Mouse (Mus musculus) kidney, adult 18-20 months (tissue): ENCODE measurements around the gene Fasn.

Source experiments
- DNase-seq: peaks from one replicate; pipeline ENCODE4 v3.0.0; 2021

Fasn gene

DNA sequence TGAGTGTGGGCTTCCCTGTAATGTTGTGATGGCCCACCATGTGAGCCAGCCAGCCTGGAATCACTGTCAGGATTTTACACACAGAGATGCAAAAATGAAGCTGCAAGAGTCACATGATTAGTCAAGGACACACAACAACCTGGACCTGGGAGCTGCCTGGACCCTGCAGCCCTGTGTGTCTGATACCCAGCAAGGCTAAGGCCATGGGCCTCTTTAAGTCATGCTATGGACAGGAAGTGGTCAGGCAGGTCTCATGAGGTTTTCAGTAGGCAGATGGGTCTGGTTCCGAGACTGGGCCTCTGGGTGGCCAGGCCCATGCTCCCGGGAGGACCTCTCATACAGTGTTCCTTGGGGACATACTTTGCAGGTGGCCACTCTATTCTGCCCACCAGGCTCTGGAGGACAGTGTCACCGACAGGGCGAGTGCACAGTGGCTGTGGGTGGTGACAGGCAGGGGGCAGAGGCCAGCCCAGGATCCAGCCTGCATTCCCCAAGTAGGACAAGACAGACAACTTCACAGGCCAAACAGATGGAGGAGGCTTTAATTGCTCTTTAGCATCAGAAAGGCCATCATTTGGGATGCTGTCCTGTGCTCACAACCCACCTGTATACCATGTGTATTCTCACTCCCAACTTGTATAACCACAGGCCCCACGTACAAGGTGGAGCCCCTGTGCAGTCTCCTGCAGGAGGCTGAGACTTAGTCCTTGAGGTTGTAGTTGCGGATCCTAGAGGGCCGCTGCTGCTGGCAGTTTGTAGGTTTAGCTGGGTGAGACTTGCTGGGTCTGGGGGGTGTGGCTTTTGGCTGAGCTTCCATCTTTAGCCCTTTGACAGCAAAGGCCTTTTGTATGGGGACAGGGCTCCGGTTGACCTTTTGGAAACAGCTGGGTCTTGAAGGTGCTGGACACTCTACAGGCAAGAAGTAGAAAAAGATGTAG is 1.9 kb upstream of the Fasn start:
- DNase-seq: no peak

DNA sequence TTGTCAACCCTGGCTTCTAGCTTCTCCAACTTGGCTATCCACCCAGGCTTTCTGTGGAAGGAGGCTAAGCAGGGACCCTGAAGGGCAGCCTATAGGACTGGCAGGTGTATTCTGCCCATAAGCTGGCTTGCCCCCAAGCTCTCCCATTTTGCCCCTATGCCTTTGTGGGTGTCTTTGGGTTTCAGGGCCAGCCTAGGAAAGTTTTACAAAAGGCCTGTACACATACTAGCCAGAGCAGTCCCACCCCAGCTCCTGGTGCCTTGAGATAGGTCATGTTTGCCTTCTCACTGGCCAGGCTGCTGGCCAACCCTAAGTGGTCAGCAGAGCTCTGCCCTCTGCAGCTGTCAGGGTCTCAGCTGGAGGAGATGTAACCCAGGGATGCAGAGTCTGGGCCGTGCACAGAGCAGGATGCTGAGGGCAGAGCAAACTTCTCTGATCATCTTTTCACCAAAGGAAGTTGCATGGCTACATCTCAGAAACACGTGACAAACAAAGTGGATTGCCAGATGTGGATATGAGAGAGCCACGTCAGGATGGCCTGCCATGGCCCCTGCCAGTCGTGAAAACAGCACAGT is 1.0 kb upstream of the Fasn start:
- no peak for DNase-seq

- DNase-seq: no peak
These were observed 491 bp upstream of the Fasn start for GRCm38 (mm10) chr11:120824787-120825288.

DNA sequence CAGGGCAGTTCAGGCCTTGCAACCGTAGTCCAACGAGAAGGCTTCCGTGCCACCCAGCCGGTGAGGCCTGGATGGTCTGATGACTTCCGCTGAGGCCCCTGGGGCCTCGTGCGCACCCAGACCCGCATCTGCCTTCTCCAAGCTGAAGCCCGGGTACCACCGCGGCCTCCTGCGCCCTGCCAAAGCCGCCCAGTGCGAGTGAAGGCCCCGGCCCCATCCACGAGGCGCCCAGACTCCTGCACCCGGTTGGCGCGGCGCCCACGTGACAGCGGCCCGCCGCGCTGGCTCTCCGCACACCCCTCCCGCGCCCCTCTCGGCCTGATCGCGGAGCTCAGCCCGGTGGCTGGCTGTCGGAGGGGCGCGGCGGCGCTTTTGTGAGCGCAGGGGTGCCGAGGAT is 798 bp downstream of the Fasn start:
- DNase-seq: no peak

- DNase-seq: no peak
These were observed 1.4 kb downstream of the Fasn start for GRCm38 (mm10) chr11:120822831-120823550.

DNA sequence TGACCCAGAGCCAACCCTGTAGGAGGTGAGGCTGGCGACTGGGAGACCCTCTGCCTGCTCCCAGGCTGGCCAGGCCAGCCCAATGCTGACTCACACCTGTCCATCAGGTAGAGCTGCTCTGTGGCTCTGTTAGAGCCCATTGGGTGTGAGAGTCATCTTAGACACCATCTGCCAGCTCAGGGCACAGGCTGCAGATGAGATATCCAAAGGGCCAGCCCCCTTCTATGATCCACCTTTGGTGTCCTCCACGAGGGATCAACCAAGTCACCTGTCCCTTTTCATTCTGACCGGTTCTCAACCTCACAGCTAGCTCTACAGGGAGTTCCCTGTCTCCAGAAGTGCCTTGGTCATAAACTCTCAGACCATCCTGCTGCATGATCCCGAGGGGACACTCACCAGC is 2.0 kb downstream of the Fasn start:
- no peak for DNase-seq

DNA sequence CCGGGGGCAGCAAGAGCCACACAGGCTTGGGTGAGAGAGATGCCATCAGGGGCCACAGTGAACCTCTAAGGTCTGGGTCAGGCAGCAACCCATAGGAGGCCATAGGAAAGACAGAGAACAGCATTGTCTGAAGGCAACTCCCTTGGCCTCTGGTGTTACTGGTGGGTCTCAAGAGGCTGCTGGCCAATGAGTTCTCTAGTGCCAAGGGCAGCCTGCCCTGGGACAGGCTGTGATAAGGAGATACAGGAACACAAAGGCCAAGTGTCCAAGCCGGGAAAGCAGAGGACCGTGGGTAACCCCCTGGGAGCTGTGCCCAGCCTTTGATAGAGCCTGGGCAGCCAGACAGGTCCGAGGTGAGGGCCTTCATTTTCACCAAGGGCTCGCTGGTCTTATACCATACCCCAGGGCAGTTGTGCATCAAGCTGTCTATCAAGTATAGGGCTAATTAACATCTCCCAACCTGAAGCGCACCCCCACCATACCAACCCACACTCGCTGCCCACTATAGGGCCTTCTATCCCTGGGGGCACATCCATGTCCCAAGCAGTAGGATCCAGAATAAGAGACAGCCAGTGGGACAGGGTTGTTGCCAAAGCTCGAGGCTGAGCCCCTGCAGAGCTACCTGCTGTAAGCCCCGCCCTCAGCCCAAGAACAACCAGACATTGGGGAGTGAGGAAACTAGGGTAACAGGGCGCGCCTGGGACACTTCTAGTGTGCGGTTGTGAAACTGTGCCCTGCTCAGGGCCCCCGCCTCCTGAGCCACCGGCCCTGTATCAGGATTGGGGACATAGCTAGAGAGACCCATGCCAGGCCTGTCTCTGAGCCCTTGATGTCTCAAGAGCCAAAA is 3.0 kb downstream of the Fasn start:
- DNase-seq: no peak

GRCm38 (mm10) chr11:120820546-120820945 is 3.8 kb downstream of the Fasn start:
- DNase-seq: no peak

GRCm38 (mm10) chr11:120819556-120819955 is 4.8 kb downstream of the Fasn start:
- DNase-seq: no peak

- DNase-seq: no peak
These were observed 6.1 kb downstream of the Fasn start for GRCm38 (mm10) chr11:120818251-120818650.

DNA sequence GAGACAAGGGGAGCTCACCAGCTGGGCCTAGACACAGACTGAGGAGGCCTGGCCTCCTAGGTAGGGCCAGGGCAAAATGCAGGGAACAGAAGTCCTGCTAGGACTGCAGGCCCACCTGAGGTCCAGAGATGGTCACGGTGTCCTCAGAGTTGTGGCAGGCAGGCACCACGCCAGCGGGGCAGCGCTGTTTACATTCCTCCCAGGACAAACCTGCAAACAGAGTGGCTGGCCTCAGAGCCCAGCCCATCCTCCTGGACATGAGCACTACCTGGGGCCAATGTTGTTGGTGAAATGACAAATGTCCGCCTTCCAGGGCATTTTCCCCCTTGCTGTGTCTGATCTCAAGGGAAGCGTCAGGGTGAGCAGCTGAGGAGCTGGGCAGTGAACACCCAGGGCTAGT is 7.0 kb downstream of the Fasn start:
- DNase-seq: no peak

GRCm38 (mm10) chr11:120812068-120812467 is 12.3 kb downstream of the Fasn start:
- no peak for DNase-seq

GRCm38 (mm10) chr11:120808010-120808409 is 16.3 kb downstream of the Fasn start:
- no peak for DNase-seq

DNA sequence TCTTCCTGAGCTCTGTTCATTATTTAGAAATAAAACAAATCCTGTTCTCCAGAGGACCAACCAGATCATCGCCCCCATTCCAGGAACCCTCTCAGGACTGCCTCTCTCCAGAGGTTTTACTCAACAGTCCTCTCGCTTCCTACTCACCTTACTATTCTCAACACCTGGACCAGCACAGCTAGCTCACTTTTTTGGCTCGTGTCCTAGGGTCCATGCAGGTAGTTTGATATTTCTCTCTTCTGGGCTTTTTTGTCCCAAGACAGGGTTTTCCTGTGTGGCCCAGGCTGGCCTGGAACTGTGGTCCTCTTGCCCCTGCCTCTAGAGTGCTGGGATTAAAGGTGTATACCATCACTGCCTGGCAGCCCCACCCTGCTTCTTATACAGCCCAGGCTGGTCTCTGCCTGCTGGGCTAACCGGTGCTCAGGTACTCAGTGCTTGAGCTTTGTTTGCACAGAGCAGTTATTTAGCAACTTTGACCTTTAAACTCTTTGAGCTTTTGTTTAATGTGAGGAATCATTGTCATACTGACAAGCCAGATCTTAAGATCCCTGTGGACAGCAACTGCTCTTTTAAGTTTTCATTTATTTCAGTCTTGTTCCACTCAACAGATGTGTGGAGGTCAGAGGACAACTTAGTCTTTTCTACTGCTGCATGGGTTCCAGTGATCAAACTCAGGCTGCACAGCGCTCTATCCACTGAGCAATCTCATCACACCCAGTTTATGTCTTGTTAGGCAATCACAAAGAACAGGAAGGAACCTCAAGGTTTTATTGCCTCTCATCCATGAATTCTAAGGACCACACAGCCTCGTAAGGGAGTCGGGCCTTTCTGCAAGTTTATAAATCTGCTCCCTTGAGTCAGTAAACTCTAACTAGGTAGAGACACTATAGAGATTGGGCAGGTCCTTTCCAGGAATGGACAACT is 18.7 kb downstream of the Fasn start:
- no peak for DNase-seq

DNA sequence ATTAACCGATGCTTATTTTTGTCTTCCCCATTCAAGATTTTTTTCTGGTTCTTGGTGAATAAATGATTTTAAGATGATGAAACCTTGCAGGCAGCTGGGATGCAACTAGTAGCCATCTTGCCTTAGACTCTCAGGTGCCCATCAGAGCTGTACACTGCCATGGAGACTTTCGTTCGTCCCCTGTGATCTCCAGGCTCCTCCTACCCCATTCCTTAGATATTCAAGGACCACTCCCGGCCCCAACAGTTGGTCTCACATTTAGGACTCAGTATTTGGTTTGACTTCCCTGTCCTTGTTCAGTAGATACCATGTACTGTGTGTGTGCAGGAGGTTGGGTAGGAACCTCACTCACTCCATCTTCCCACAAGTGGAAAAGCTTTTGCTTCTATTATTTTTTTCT is 19.6 kb downstream of the Fasn start:
- DNase-seq: no peak

DNA sequence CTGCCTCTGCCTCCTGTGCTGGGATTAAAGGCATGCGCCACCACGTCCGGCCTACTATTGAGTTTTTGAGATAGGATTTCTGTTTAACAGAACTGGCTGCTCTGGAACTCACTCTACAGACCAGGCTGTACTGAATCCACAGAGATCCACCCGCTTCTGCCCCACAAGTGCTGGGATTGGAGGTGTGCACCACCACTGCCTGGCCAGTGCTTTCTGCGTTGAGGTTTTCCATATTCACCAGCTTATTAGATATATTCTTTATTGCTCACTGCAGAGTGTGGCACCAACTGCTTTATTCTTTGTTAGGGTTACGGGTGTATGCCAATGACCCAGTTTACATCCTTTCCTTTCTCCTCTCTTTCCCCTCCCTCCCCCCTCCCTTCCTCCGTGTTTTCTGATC is 20.1 kb downstream of the Fasn start:
- DNase-seq: no peak

DNA sequence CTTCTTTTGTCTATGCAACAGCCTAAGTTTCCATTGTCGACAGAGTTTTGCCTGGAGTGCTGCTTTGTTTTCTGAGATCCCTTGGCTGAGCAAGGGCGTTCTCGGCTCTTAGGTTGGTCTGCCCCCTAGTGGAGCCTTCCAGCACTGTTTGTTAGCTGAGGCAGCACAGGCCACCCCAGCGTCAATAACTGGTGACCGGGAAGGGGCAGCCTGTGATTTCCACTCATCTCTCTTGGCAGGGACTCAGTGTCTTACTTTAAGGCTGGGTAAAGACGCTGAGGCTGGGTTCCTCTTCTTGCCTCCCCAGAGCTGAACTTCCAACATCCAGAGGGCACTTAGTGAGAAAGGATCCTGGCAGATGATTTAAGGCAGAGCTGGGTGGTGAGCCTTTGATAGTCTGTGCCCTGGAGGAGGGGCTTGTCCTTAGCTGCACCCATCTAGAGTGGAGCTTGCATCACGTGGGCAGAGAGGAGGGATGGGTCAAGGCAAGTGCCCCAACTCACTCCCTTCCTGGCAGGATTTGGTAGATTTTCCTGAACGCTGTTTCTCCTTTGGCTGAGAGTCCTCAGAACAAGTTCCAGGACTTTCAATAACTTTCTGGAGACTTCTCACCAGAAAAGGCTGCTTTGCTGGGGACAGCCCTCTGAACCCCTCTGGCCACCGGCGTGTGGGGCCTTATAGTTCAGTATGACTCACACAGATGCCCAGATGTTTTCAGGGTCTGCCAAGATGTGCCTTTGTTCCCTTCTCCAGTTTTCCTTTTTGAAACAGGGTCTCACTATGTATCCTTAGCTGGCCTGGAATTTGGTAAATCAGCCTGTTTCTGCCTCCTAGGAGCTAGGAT is 24.1 kb downstream of the Fasn start:
- peak; percentile 93 for DNase-seq

DNA sequence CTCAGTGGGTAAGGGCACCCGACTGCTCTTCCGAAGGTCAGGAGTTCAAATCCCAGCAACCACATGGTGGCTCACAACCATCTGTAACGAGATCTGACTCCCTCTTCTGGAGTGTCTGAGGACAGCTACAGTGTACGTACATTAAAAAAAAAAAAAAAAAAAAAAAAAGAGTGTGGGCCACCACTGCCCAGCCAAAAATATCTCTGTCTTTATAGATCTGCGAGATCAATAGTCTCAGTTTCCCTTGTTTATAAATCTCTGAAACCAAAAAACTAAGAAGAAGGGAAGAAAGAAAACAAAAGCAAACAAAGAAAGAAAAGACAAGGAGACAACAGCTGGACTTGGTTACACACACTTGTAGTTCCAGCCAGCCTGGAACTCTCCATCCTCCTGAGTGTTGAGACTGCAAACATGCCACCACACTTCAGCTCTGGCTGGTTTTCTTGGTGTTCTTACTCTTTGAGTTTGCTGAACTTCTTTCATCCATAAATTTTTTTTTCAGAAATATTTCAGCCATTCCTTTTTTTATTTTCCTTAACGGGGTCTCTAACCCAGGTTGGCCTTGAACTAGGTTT is 24.9 kb downstream of the Fasn start:
- DNase-seq: no peak

DNA sequence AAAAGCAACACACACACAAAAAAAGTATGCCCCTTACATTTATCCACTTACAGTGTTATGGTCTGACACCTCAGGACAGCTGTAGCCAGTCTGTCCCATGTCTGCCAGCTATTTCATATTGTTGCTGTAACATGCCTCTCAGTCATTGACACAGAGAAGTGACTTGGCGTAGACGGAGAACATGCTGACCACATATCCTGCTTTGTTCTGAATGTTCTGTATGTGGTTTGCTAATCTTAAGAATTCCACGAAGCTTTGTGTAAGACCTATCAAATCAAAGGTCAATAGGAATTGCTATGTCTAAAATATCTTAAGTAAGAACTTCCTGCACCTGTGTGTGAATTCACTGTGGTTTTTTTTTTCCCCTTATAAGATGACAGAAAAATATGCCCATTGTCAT is 26.1 kb downstream of the Fasn start:
- DNase-seq: no peak

GRCm38 (mm10) chr11:120796614-120796946 is 27.8 kb downstream of the Fasn start:
- no peak for DNase-seq
